Mouse (Mus musculus): ENCODE measurements around the gene Troap. TPM values are rescaled to one million over a fixed set of nuclear protein-coding genes. Genes with fewer than 3 reads are reported as not detected.
A peak's percentile ranks its signal among the peaks of the same experiment; 100 is the strongest.
"Not testable (repeated sequence)": the region's sequence is repeated elsewhere in the genome, so short reads cannot be mapped to it uniquely, and the experiment has no call there.

Gene Troap
- polyA plus RNA-seq, 1 experiment from 2014 or later, result 23.8 TPM

DNA sequence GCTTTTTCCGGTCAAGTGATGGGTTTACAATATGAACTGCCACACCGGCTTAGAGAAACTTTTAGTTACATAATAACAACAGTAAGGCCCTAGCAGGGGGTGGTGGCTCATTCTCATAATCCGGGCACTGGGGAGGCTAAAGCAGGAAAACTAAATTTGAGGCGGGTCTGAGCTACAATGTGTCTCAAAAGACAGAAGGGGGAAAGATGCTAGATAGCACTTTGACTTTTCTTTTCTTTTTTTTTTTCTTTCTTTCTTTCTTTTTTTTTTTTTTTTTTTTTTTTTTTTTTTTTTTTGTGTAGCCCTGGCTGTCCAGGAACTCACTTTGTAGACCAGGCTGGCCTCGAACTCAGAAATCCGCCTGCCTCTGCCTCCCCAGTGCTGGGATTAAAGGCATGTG lies 28.6 kb upstream of the Troap start:
- H3K4me1 ChIP-seq (ENCODE audit: control insufficient read depth, insufficient read depth, low read length); ATAC-seq (replicated peaks; ENCODE audit: insufficient number of reproducible peaks, low FRiP score, low TSS enrichment, low read depth); H3K9ac ChIP-seq (replicated peaks; ENCODE audit: low read length); H3K27ac ChIP-seq (replicated peaks; ENCODE audit: low read depth, low read length); H3K4me3 ChIP-seq (ENCODE audit: low read depth, low read length); H3K36me3 ChIP-seq (replicated peaks; ENCODE audit: control insufficient read depth, insufficient read depth, low read depth, low read length); H3K4me2 ChIP-seq (ENCODE audit: low read depth, low read length); H3K27me3 ChIP-seq (ENCODE audit: control insufficient read depth, insufficient read depth, low read length); DNase-seq (ENCODE audit: low spot score); H3K9me3 ChIP-seq (replicated peaks; ENCODE audit: control insufficient read depth, low read length): not testable (repeated sequence)
- WGBS, result 83% methylated on average over 6 of the region's 6 CpGs

- 32% methylated on average over 13 of the region's 13 CpGs for WGBS
- Histone ChIP-seq H3K9me3 (replicated peaks; ENCODE audit: control insufficient read depth, low read length) (no peaks in the 10 kb centered on the region), H3K9ac (replicated peaks; ENCODE audit: low read length) (no peak overlapping the region), H3K4me1 (ENCODE audit: control insufficient read depth, insufficient read depth, low read length) (no peaks in the 10 kb centered on the region), H3K27me3 (ENCODE audit: control insufficient read depth, insufficient read depth, low read length) (peaks cover 21% of the 10 kb centered on the region), H3K4me3 (ENCODE audit: low read depth, low read length) (no peak overlapping the region), H3K4me2 (ENCODE audit: low read depth, low read length) (no peak overlapping the region), H3K36me3 (replicated peaks; ENCODE audit: control insufficient read depth, insufficient read depth, low read depth, low read length) (no peaks in the 10 kb centered on the region), H3K27ac (replicated peaks; ENCODE audit: low read depth, low read length) (no peak overlapping the region)
- no peak for ATAC-seq (replicated peaks; ENCODE audit: insufficient number of reproducible peaks, low FRiP score, low TSS enrichment, low read depth)
- peak; percentile 87 for DNase-seq (ENCODE audit: low spot score)
Observed at GRCm38 (mm10) chr15:99049473-99050253, 24.7 kb upstream of the Troap start.

GRCm38 (mm10) chr15:99053373-99053772 lies 21.0 kb upstream of the Troap start:
- Histone ChIP-seq H3K4me3 (ENCODE audit: low read depth, low read length) (no peak overlapping the region), H3K9ac (replicated peaks; ENCODE audit: low read length) (no peak overlapping the region), H3K9me3 (replicated peaks; ENCODE audit: control insufficient read depth, low read length) (no peaks in the 10 kb centered on the region), H3K27me3 (ENCODE audit: control insufficient read depth, insufficient read depth, low read length) (peaks cover 57% of the 10 kb centered on the region), H3K36me3 (replicated peaks; ENCODE audit: control insufficient read depth, insufficient read depth, low read depth, low read length) (no peaks in the 10 kb centered on the region), H3K4me2 (ENCODE audit: low read depth, low read length) (no peak overlapping the region), H3K27ac (replicated peaks; ENCODE audit: low read depth, low read length) (no peak overlapping the region), H3K4me1 (ENCODE audit: control insufficient read depth, insufficient read depth, low read length) (peaks cover 4% of the 10 kb centered on the region)
- 12% methylated on average over 9 of the region's 9 CpGs for WGBS
- no peak for DNase-seq (ENCODE audit: low spot score)
- ATAC-seq (replicated peaks; ENCODE audit: insufficient number of reproducible peaks, low FRiP score, low TSS enrichment, low read depth), result no peak

DNA sequence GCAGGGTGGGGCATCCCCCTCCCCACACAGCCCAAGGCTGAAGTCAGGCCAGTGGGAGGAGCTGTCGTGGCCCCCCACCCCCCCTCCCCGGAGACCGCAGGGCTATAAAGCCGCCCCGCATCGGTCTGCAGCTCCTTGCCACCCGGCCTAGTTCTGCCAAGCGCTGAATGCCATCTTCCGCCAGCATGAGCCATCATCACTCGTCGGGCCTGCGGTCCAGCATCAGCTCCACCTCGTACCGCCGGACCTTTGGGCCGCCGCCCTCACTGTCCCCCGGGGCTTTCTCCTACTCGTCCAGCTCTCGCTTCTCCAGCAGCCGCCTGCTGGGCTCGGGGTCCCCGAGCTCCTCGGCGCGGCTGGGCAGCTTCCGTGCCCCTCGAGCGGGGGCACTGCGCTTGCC lies 19.3 kb upstream of the Troap start, which contains the start of gene Prph:
Gene Prph, plus strand, starts transcription at position 135 of the 400 bp plus-strand sequence.
- no peak within 1 kb of the TSS for H3K27ac ChIP-seq (replicated peaks; ENCODE audit: low read depth, low read length)
- no peak within 1 kb of the TSS; the same call in 1 of the 2 replicates for H3K9ac ChIP-seq (replicated peaks; ENCODE audit: low read length)
- no peaks in the 10 kb centered on the region for H3K9me3 ChIP-seq (replicated peaks; ENCODE audit: control insufficient read depth, low read length)
- peaks cover 60% of the 10 kb centered on the region for H3K27me3 ChIP-seq (ENCODE audit: control insufficient read depth, insufficient read depth, low read length)
- ATAC-seq (replicated peaks; ENCODE audit: insufficient number of reproducible peaks, low FRiP score, low TSS enrichment, low read depth) (no peak), DNase-seq (ENCODE audit: low spot score) (no peak)
- H3K4me1 ChIP-seq (ENCODE audit: control insufficient read depth, insufficient read depth, low read length), result peaks cover 4% of the 10 kb centered on the region
- peak within 1 kb of the TSS; percentile 31 for H3K4me3 ChIP-seq (ENCODE audit: low read depth, low read length)
- 3% methylated on average over 29 of the region's 30 CpGs for WGBS
- H3K4me2 ChIP-seq (ENCODE audit: low read depth, low read length), result peak within 1 kb of the TSS; percentile 60
- no peaks in the 10 kb centered on the region for H3K36me3 ChIP-seq (replicated peaks; ENCODE audit: control insufficient read depth, insufficient read depth, low read depth, low read length)

DNA sequence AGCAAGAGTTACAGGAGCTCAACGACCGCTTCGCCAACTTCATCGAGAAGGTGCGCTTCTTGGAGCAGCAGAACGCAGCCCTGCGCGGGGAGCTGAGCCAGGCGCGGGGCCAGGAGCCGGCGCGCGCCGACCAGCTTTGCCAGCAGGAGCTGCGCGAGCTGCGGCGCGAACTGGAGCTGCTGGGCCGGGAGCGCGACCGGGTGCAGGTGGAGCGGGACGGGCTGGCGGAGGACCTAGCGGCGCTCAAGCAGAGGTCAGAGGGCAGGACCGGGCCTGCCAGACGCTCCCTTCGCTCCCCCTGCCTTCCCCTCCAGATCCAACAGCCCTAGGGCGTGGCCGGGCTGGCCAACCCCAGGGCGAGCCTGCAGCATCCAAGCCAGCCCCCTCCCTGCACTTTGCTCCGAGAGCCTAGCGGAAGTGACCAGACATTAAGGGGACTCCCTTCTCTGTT lies 18.8 kb upstream of the Troap start:
- ATAC-seq (replicated peaks; ENCODE audit: insufficient number of reproducible peaks, low FRiP score, low TSS enrichment, low read depth), result 0 out of 2 replicates have a peak, but pooled peaks have one; percentile 16
- Histone ChIP-seq H3K9ac (replicated peaks; ENCODE audit: low read length) (no peak overlapping the region; the same call in 1 of the 2 replicates), H3K4me2 (ENCODE audit: low read depth, low read length) (peak overlapping the region; percentile 60), H3K36me3 (replicated peaks; ENCODE audit: control insufficient read depth, insufficient read depth, low read depth, low read length) (no peaks in the 10 kb centered on the region), H3K4me1 (ENCODE audit: control insufficient read depth, insufficient read depth, low read length) (peaks cover 4% of the 10 kb centered on the region), H3K27ac (replicated peaks; ENCODE audit: low read depth, low read length) (no peak overlapping the region), H3K9me3 (replicated peaks; ENCODE audit: control insufficient read depth, low read length) (no peaks in the 10 kb centered on the region), H3K4me3 (ENCODE audit: low read depth, low read length) (peak overlapping the region; percentile 31), H3K27me3 (ENCODE audit: control insufficient read depth, insufficient read depth, low read length) (peaks cover 60% of the 10 kb centered on the region)
- WGBS, result under 1% methylated on average over 36 of the region's 37 CpGs
- DNase-seq (ENCODE audit: low spot score), result peak; percentile 53

GRCm38 (mm10) chr15:99056332-99056731 lies 18.0 kb upstream of the Troap start:
- no peak; the same call in 1 of the 2 replicates for ATAC-seq (replicated peaks; ENCODE audit: insufficient number of reproducible peaks, low FRiP score, low TSS enrichment, low read depth)
- no peak overlapping the region for H3K4me2 ChIP-seq (ENCODE audit: low read depth, low read length)

GRCm38 (mm10) chr15:99065557-99066165 lies 8.7 kb upstream of the Troap start:
- H3K4me2 ChIP-seq (ENCODE audit: low read depth, low read length), result no peak overlapping the region
- no peaks in the 10 kb centered on the region for H3K9me3 ChIP-seq (replicated peaks; ENCODE audit: control insufficient read depth, low read length)
- no peak overlapping the region for H3K4me3 ChIP-seq (ENCODE audit: low read depth, low read length)
- no peak overlapping the region for H3K27ac ChIP-seq (replicated peaks; ENCODE audit: low read depth, low read length)
- 79% methylated on average over 12 of the region's 12 CpGs for WGBS
- no peaks in the 10 kb centered on the region for H3K4me1 ChIP-seq (ENCODE audit: control insufficient read depth, insufficient read depth, low read length)
- no peaks in the 10 kb centered on the region for H3K36me3 ChIP-seq (replicated peaks; ENCODE audit: control insufficient read depth, insufficient read depth, low read depth, low read length)
- DNase-seq (ENCODE audit: low spot score) (no peak), ATAC-seq (replicated peaks; ENCODE audit: insufficient number of reproducible peaks, low FRiP score, low TSS enrichment, low read depth) (no peak)
- H3K9ac ChIP-seq (replicated peaks; ENCODE audit: low read length), result no peak overlapping the region
- H3K27me3 ChIP-seq (ENCODE audit: control insufficient read depth, insufficient read depth, low read length), result no peaks in the 10 kb centered on the region; the same call in 1 of the 2 replicates

More at GRCm38 (mm10) chr15:99056332-99056731, 18.0 kb upstream of the Troap start:
- no peaks in the 10 kb centered on the region for H3K36me3 ChIP-seq (replicated peaks; ENCODE audit: control insufficient read depth, insufficient read depth, low read depth, low read length)
- no peak overlapping the region for H3K9ac ChIP-seq (replicated peaks; ENCODE audit: low read length)
- H3K9me3 ChIP-seq (replicated peaks; ENCODE audit: control insufficient read depth, low read length), result no peaks in the 10 kb centered on the region
- H3K27me3 ChIP-seq (ENCODE audit: control insufficient read depth, insufficient read depth, low read length), result peaks cover 60% of the 10 kb centered on the region
- no peak overlapping the region for H3K27ac ChIP-seq (replicated peaks; ENCODE audit: low read depth, low read length)
- H3K4me1 ChIP-seq (ENCODE audit: control insufficient read depth, insufficient read depth, low read length), result peaks cover 4% of the 10 kb centered on the region
- H3K4me3 ChIP-seq (ENCODE audit: low read depth, low read length), result peak overlapping the region; percentile 31; the same call in 1 of the 2 replicates
- WGBS, result 5% methylated on average over 14 of the region's 14 CpGs
- DNase-seq (ENCODE audit: low spot score), result peak; percentile 67

DNA sequence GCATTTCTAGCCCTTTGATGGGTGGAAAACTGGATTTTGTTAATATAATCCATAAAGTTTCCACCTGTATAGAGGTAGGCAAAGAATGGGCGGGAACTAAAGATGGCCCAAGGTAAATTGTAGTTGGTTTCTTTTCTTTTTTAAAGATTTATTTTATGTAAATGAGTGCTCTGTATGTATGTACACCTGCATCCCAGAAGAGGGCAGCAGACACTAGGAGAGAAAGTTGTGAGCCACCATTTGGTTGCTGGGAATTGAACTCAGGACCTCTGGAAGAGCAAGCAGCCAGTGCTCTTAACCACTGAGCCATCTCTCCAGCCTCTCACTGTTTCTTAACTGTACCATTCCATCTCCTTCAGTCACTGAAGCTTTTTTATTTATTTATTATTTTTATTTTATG lies 2.4 kb upstream of the Troap start:
- ATAC-seq (replicated peaks; ENCODE audit: insufficient number of reproducible peaks, low FRiP score, low TSS enrichment, low read depth) (no peak), DNase-seq (ENCODE audit: low spot score) (no peak)
- Histone ChIP-seq H3K27ac (replicated peaks; ENCODE audit: low read depth, low read length) (no peak overlapping the region), H3K27me3 (ENCODE audit: control insufficient read depth, insufficient read depth, low read length) (no peaks in the 10 kb centered on the region), H3K4me3 (ENCODE audit: low read depth, low read length) (no peak overlapping the region), H3K4me2 (ENCODE audit: low read depth, low read length) (no peak overlapping the region), H3K4me1 (ENCODE audit: control insufficient read depth, insufficient read depth, low read length) (peaks cover 4% of the 10 kb centered on the region), H3K9ac (replicated peaks; ENCODE audit: low read length) (no peak overlapping the region), H3K9me3 (replicated peaks; ENCODE audit: control insufficient read depth, low read length) (no peaks in the 10 kb centered on the region), H3K36me3 (replicated peaks; ENCODE audit: control insufficient read depth, insufficient read depth, low read depth, low read length) (no peaks in the 10 kb centered on the region)
- WGBS, result 86% methylated on average over 1 of the region's 1 CpGs
